Mouse (Mus musculus): ENCODE measurements around the gene Mtf2.
"Not testable (repeated sequence)": the region's sequence is repeated elsewhere in the genome, so short reads cannot be mapped to it uniquely, and the experiment has no call there.

The Mtf2 gene

DNA sequence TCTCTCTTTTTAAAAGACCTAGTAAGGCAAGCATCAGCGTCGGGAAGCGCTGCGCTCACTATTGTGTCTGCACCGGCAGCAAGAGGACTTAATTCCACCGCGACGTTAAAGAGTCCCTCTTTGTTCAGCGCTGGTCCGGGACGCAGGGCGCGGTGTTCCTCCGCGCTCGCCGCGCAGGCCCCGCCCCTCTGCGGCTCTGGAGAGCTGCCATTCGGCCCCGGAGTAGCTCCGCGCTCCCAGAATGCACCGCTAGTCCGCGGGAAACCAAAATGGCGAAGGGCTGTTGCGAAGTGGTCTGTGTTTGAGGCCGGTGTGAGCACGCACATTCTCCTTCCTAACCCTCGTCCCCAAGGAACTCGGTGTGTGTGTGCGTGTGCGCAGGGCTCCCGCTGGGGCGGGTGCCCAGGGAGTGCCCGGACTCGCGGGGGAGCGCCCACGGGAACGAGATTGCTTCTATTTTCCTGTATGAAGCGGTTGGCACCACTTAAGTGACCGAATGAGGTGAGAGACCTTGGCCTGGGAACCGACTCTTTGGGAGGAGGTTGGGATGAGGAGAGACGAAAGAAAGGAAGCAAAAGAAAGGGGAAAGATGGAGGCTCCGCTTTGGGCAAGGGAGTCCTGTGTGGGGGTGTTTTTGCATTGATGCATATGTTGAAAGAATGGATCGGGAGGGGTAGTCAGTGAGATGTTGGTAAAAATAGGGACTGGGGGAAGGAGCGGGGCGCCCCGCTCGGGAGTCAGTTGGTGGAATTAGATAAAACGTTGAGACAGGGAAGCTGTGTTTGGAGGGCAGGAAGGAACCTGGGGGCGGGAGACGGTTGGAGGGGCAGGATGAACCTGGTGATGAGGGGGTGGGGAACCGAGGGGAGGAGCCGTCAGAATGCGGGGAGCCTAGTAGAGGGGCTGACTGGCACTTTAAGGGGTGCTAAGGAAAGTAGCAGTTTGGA, at the start of gene Mtf2:
Gene Mtf2 (plus strand): TSS at position 210 of the 947 bp plus-strand sequence.
- peak; percentile 95 to 96 for DNase-seq (ENCODE audit: low spot score in 2 of 2)

DNA sequence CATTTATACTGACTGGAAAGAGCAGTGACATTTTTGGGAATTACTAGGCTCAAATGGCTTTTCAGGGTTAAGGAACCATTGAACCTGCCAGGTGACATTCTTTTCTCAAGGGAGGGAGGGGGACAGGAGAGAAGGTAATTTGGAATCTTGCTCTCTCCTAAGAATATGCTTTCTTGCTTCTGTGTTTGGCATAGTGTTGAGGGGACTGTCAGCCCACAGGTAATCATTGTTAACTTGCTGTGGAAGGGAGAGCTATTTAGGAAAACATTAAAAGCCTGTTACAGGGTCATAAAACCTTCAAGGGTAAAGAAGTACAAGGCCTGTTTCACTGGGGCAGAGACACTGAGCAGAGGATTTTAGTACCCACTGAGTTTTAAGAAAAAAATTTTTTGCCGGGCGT, 48.2 kb upstream of the Mtf2 start:
- DNase-seq (ENCODE audit: low spot score in 2 of 2), result no peak

DNA sequence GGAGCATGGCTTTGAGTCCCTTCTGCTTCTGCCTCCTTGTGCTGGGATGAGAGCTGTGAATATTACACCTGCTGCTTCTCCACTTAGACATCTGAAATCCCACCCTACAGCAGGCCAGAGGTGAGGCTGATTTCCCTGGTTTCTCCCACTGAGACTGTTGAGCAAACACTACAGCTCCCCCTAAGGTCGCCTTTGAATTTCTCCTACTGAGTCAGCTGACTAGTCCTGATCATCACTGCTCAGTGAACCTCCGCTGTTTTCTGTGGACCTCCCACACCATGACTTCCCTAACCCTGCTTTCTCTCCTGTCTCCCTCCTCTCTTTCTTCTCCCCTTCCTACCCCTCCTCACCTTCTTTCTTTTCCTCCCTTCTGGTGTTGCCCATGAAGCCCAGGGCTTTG, 46.1 kb upstream of the Mtf2 start:
- DNase-seq (ENCODE audit: low spot score in 2 of 2), result no peak

DNA sequence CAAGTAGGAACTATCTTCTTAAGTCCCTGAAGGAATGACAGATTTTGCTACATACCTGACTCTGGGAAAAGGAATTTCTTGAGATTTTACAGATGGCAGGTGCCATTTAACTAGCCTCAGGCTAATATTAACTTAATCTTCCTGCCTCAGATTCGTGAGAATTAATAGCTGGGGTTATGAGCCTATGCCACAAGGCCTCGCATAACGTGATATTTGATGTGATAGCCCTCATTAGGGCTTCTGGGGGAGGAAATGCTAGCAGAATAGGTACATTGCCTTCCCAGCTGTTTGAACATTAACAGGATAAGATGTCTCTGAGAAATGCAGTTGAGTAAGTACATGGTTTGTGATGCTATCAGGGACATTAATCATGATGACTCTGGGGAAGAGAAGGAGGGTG, 44.1 kb upstream of the Mtf2 start:
- DNase-seq (ENCODE audit: low spot score in 2 of 2), result no peak

DNA sequence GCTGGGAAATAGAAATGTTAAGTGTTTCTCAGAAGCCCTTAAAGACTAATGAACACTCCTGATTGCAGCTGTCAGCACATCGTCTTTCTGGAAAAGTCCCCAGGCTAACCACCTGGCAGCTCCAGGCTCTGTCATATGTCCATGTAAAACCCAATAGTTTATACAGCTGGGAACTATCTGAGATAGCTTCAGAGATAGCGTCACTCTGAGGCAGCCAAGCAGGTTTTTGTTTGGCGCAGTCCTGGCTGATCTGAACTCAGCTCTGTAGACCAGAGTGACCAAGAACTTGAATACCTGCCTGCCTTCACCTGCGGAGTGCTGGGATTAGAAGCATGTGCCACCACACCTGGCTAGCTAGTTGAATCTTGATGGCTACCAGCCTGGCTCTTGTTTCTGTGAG, 37.2 kb upstream of the Mtf2 start:
- DNase-seq (ENCODE audit: low spot score in 2 of 2), result no peak

DNA sequence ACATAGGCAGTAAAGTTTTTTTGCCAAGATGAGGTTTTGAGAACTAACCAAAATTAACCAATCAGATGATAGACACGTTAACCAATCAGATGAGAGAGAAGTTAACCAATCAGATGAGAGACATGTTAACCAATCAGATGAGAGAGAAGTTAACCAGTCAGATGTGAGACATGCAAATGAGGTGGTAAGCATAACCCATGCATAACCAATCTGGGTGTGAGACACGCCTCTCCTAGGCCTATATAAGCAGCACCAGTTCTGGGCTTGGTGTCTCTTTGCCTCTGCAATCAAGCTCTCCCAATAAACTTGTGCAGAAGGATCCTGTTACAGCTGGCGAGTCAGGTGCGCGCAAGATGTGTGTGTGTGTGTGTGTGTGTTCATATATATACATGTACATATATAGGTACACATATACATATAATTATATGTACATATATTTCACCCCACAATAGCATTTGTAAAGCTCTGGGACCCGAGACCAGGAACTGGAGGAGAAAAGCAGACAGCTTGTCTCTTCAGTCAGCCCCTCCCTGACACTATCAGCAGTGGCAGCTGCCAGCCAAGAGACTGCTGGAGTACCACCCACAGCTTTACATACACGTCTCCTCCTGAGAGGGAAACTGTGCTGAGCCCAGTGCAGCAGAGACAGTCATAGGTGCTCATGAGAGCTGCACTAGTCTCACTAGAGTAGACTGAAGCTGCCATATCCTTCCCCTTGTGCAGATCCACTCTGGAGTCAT, 36.5 kb upstream of the Mtf2 start:
- DNase-seq (ENCODE audit: low spot score in 2 of 2), result peak; percentile 6 to 29

DNA sequence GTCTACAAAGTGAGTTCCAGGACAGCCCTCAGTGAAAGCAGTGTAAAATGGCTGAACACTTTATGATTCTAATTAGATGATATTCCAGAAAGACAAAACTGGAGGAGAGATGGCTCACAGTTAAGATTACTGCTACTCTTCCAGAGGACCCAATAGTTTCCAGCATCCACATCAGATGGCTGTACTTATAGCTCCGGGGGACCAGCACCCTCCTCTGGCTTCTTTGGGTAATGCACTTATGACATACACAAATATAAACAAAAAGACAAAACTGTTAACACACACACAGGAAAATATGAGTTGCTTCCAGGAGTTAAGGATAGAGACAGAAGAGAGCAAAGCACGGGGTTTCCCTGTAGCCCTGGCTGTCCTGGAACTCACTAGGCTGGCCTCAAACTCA, 35.5 kb upstream of the Mtf2 start:
- no peak for DNase-seq (ENCODE audit: low spot score in 2 of 2)

DNA sequence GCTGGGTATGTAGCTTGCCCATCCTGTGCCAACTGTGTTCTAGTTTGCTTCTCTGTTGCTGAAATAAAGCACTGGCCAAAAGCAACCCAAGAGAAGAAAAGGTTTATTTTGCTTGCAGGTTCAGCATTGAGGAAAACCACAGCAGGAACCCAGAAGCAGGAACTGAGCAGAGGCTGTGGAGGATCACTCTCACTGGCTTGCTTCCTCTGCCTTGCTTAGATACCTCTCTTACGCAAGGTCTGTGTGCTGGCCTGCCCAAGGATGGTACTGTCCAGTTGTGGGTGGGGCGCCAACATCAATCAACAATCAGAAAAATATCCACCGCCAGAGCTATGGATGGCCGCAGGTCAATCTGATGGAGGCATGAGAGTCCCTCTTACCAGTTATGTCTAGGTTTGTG, 34.2 kb upstream of the Mtf2 start:
- DNase-seq (ENCODE audit: low spot score in 2 of 2), result peak; percentile 2 to 11

DNA sequence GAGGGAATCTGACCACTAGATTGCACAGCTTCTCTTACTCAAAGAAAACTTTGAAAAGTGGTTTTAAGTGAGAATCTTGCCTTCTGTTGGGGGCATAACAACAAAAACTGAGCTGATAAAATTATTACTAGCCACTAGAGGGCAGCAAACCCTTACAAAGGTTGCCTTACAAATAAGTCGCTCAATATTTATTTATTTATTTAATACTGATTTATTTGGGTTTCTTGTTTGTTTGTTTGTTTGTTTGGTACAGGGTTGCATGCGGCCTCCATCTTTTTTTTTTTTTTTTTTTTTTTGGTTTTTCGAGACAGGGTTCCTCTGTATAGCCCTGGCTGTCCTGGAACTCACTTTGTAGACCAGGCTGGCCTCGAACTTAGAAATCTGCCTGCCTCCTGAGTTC, 31.3 kb upstream of the Mtf2 start:
- peak; percentile 7 to 35 for DNase-seq (ENCODE audit: low spot score in 2 of 2)

DNA sequence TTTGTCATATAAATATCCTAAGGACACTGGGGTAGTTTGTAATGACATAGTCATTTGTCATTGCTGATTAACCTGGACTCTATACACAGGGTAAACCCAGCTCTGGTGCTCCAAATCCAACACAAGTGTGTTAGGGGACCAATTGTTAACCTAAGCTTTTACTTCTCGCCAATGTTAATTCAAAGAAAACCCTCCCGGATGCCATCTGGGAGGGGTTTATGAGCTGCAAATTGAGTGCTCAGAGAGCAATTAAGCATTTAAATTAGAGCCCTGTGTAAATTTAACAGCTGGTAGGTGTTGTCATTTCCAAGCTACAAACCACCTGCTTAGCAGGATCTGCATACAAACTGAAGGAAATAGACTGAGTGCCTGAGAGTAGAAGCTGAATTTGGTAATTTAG, 30.0 kb upstream of the Mtf2 start:
- DNase-seq (ENCODE audit: low spot score in 2 of 2), result no peak

DNA sequence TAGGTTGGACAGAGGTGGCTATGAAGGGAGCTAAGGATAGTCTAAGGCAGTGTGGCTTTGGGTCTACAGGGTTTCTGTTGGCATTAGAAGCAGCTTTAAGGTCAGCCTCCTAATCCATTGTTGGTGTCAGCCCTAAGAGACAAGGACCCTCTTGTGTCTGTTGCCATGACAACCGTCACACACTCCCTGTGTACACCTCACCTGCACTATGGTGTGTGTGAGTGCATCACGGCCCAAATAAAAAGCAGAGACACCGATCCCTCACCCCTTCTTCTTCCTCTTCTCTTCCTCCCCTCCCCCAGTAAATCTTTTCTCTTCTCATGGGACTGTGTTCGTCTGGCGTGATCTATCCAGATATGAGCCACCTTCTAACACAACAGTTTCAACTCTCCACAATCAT, 23.4 kb upstream of the Mtf2 start:
- DNase-seq (ENCODE audit: low spot score in 2 of 2), result no peak

DNA sequence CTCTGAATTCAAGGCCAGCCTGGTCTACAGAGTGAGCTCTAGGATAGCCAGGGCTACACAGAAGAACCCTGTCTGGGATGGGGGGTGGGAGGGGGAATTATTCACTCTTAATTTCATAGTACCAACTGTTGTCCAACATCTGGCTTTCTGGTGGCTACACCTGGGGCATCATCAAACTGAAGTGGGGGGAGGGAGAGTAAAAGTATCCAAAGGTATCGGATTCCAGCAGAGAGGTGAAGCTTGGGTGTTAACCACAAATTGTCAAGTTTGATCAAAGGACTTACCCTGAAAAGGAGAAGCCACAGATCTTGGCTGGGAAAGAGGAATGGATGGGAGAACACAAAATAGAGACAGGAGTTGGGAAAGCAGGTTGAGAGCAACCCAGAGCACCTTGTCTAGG, 21.6 kb upstream of the Mtf2 start:
- no peak for DNase-seq (ENCODE audit: low spot score in 2 of 2)

DNA sequence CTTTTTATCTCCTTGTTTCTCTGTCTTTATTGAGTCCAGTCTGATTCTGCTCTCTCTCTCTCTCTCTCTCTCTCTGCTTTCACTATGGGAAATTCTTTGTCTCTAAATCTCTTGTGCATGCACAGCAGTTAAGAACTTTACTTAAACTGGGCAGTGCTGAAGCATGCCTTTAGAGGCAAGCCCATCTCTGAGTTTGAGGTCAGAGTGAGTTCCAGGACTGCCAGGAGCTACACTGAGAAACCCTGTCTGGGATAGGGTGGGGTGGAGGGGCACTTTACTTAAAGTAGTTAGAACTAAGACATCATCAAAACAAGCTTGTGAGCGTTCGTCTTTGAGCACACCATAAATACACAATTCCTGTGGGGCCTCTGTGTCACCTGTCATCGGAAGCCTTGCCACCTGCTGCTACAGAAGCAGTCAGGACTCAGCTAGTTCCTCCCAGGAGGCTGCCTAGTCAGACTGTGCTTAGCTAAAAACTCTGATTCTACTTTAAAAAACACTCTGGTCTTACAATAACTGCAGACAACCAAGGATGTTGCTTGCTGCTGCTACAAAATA, 15.7 kb upstream of the Mtf2 start:
- no peak for DNase-seq (ENCODE audit: low spot score in 2 of 2)

DNA sequence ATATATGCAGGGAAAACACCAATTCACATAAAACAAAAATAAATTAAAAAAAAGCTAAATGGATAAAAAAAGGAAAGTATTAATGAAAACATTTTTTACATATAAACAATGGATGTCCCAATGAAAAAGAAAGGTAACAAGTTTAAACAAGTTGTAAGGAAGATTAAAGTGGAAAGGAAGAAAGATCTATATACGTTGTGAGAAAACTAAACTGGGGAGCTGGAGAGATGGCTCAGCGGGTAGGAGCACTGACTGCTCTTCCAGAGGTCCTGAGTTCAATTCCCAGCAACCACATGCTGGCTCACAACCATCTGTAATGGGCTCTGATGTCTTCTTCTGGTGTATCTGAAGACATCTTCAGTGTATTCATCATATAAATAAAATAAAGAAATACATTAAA, 14.4 kb upstream of the Mtf2 start:
- no peak for DNase-seq (ENCODE audit: low spot score in 2 of 2)

DNA sequence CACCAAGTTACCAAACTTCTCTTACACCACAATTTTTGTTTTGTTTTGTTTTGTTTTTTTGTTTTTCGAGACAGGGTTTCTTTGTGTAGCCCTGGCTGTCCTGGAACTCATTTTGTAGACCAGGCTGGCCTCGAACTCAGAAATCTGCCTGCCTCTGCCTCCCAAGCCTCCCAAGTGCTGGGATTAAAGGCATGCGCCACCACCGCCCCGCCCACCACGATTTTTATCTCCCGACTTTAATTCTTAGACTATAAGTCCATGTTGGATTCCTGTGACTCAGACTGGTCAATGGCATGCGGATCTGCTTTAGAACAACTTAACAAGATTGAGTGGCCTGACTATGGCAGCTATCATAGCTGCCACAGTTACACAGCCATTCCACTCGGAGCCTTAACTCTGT, 13.7 kb upstream of the Mtf2 start:
- not testable (repeated sequence) for DNase-seq (ENCODE audit: low spot score in 2 of 2)

DNA sequence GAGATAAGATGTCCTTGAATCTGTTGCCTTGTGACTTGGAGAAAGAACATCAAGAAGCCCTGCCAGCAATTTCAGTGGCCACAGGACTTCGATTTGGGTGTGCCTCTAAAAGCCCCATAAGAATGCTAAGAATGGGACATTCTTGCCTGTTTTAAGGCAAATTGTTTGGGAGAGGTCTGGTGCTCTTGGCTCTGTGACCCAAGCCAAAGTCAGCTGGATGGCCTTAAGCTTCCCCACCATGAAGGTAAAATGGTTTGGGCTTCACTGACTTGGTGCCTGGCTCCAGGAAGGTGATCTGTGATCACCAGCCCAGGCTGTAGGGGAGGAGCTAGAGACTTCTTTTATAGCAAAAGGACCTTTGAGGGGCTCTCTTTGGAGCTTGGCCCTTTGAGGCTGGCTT, 13.3 kb upstream of the Mtf2 start:
- no peak for DNase-seq (ENCODE audit: low spot score in 2 of 2)

DNA sequence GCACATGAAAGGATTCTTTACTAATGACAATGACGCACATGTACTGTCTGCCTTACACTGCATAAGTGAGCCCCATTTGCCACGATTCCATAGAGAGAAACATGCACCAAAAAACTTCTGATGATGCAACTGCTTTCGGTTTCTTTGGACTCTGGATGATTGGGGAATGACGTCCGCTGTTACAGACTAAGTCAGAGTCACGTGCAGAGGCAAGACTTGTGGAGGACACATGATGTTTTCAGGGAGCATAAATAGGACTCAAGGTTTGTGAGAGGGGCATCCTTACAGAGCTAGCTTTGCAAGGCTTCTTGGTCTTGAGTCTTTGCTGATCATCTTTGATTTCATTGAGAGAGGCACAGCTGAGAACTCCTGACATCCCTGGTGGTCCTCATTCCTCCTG, 11.9 kb upstream of the Mtf2 start:
- DNase-seq (ENCODE audit: low spot score in 2 of 2), result no peak

DNA sequence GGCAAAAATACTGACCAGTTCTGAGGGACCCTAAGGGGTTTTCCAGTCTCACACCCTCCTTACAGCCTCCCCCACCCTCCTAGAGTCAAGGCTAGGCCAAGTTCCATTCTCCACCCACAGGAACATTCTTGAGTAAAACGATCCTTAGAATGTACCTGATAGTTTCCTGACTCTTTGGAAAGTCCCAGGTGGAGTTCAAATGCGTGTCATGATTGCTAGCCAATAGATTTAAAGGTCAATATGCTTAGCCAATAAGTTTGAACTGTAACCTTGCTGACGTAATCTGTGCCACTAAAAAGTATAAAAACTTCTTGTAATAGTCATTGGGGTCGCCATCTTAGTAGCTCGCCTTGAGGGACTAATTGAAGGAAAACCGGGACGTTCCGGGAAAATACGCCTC, 5.1 kb upstream of the Mtf2 start:
- no peak for DNase-seq (ENCODE audit: low spot score in 2 of 2)

DNA sequence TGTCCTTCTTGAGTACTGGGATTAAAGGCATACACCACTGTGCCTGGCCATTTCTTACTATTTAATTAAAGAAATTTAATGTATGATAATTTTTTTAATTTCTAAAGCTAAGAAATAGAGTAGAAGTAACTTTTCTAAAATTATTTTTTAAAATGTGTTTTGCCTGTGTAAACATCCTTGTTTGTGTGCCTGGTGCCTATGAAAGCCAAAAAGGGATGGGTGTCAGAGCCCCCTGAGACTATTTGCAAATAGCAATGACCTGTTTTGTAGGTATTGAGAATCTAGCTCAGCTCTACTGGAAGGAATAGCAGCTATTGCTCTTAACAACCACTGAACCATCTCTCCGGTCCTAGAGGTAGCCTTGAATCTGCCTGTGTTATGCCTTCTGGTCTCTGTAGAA, 6.8 kb downstream of the Mtf2 start:
- no peak for DNase-seq (ENCODE audit: low spot score in 2 of 2)

DNA sequence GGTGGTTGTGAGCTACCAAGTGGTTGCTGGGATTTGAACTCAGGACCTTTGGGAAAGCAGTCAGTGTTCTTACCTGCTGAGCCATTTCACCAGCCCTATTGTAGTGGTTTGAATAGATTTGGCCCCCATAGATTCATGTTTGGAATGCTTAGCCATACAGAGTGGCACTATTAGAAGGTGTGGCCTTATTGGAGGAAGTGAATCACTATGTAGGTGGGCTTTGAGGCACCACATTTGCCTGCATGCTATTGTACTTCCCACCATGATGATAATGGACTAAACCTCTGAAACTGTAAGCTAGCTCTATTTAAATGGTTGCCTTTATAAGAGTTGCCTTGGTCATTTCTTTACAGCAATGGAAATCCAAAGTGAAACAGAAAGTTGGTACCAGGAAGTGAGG, 10.8 kb downstream of the Mtf2 start:
- DNase-seq (ENCODE audit: low spot score in 2 of 2), result no peak

DNA sequence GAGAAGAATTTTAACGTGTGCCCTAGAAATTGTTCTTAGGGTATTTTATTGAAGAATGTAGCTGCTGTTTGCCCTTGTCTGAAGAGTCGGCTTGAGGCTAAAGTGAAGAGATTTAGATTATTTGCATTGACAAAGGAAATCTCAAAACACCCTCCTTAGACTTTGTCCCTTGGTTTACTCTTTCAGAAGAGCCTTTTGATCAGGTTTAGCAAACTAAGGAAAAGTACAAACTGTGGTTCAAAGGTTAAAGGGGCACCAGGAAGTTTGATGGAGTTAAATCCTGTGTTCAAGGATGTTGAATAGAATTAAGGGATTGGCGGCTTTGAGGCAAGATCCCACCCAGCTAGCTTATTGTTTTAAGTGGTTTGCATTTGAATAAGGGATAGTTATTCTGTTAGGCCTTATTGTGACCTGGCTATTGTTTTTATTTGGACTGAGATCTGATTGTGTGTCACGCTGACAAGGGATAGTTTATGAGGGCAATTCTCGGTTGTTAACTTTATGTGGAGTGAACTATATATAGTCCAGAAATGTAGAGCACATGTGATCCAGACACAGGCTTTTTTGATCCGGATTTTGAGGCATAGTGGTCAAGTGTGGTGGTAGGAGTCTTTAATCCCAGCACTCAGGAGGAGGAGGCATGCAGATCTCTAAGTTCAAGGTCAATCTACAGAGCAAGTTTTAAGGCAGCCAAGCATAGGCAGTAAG, 11.5 kb downstream of the Mtf2 start:
- no peak for DNase-seq (ENCODE audit: low spot score in 2 of 2)

DNA sequence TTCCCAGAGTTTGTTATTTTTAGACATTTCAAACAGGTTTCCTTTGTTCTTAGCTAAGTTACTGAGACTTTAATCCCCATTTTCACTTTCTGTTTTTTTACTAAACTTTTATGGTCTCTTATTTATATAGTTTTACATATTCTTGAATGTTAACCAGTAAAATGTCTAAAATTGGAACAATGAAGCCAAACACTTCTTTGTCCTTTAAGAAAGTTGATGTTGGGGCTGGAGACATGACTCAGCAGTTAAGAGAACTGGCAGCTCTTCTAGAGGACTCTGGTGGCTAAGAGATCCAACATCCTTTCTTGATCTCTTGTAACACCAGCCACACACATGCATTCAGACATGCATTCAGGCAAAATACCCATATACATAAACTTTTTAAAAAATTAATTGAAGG, 14.1 kb downstream of the Mtf2 start:
- no peak for DNase-seq (ENCODE audit: low spot score in 2 of 2)

Measured in spleen, postnatal 36 days (tissue).